Comparison of ENCODE assay signal across 8 mouse cellular contexts in the genomic region with DNA sequence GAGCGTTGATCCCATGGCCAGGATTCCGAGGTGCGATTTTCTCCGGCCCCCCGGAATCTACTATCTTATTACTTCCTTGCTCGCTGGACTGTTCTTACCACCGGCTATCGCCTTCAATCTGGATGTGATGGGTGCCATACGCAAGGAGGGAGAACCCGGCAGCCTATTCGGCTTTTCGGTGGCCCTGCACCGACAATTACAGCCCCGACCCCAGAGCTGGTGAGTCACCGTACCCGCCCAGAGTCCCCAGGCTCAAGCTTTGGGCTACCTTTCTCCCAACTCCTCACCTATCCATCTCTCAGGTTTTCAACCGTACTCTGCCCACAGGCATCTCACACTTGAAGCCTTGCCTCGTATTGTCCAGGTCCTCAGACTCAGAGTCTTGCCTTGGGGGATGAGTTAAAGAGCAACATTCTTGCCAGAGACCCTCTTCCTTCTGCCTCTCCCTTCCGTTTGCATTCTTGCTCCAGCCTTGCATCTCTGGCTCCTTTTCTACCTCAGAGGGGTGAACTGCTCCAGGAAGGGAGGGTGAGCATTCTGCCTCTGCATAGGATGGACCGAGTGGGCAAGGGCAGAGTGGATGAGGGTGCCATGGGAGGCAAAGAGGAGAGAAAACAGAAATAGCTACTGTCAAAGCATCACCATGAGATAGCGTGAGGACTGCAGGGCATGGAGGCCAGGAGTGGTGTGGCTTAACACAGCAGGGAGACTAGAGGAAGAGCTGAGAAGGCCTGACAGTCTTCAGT. TPM values are rescaled to one million over a fixed set of nuclear protein-coding genes. Genes with fewer than 3 reads are reported as not detected.
A peak's percentile ranks its signal among the peaks of the same experiment; 100 is the strongest.
DNase-seq lines count a peak whose midpoint lies in the region; ATAC-seq lines count a peak whose summit lies in the region.

No protein-coding gene starts in this region.

- H3K4me1 ChIP-seq in lung, embryonic 15.5 days, result peaks cover 21% of the 10 kb centered on the region
- H3K4me1 ChIP-seq in embryonic facial prominence, embryonic 12.5 days, result peaks cover 5% of the 10 kb centered on the region; the same call in 1 of the 2 replicates
- peaks cover 10% of the 10 kb centered on the region for H3K4me1 ChIP-seq in intestine, embryonic 15.5 days (replicated peaks)
- no peaks in the 10 kb centered on the region for H3K4me1 ChIP-seq in neural tube, embryonic 14.5 days (ENCODE audit: control insufficient read depth, insufficient read depth, low read length)

- no peak for ATAC-seq in lung, embryonic 15.5 days (ENCODE audit: borderline replicate concordance, extremely low read depth, low FRiP score, low TSS enrichment)
- no peak for ATAC-seq in embryonic facial prominence, embryonic 12.5 days (ENCODE audit: insufficient number of reproducible peaks, insufficient read depth, low FRiP score, low TSS enrichment)
- no peak for ATAC-seq in intestine, embryonic 15.5 days
- no peak for ATAC-seq in neural tube, embryonic 14.5 days (ENCODE audit: low read depth)

- H3K27ac ChIP-seq in lung, embryonic 15.5 days, result no peak overlapping the region
- H3K27ac ChIP-seq in embryonic facial prominence, embryonic 12.5 days, result no peak overlapping the region
- no peak overlapping the region for H3K27ac ChIP-seq in intestine, embryonic 15.5 days
- no peak overlapping the region for H3K27ac ChIP-seq in neural tube, embryonic 14.5 days (ENCODE audit: low read depth, low read length)

- no peaks in the 10 kb centered on the region for H3K9me3 ChIP-seq in lung, embryonic 15.5 days
- H3K9me3 ChIP-seq in embryonic facial prominence, embryonic 12.5 days, result no peaks in the 10 kb centered on the region
- H3K9me3 ChIP-seq in intestine, embryonic 15.5 days, result no peaks in the 10 kb centered on the region
- H3K9me3 ChIP-seq in neural tube, embryonic 14.5 days (ENCODE audit: control insufficient read depth, low read length), result no peaks in the 10 kb centered on the region

- H3K27me3 ChIP-seq in lung, embryonic 15.5 days, result peaks cover 58% of the 10 kb centered on the region
- peaks cover 56% of the 10 kb centered on the region for H3K27me3 ChIP-seq in embryonic facial prominence, embryonic 12.5 days
- peaks cover 46% of the 10 kb centered on the region for H3K27me3 ChIP-seq in intestine, embryonic 15.5 days (replicated peaks)
- peaks cover 20% of the 10 kb centered on the region for H3K27me3 ChIP-seq in neural tube, embryonic 14.5 days (ENCODE audit: control insufficient read depth, insufficient read depth, low read length)

- peak overlapping the region; percentile 42 for H3K4me3 ChIP-seq in lung, embryonic 15.5 days
- peak overlapping the region; percentile 40 for H3K4me3 ChIP-seq in embryonic facial prominence, embryonic 12.5 days
- peak overlapping the region; percentile 44 for H3K4me3 ChIP-seq in intestine, embryonic 15.5 days (replicated peaks)
- peak overlapping the region; percentile 37 for H3K4me3 ChIP-seq in neural tube, embryonic 14.5 days (ENCODE audit: low read depth, low read length)

- WGBS in lung, embryonic 15.5 days, result 6% methylated on average over 21 of the region's 21 CpGs
- 2% methylated on average over 21 of the region's 21 CpGs for whole genome bisulfite sequencing in embryonic facial prominence, embryonic 12.5 days
- WGBS in intestine, embryonic 15.5 days, result 7% methylated on average over 19 of the region's 21 CpGs
- WGBS in neural tube, embryonic 14.5 days, result 3% methylated on average over 21 of the region's 21 CpGs

- H3K4me2 ChIP-seq in lung, embryonic 15.5 days, result peak overlapping the region; percentile 74
- peak overlapping the region; percentile 68 for H3K4me2 ChIP-seq in embryonic facial prominence, embryonic 12.5 days (replicated peaks)
- H3K4me2 ChIP-seq in intestine, embryonic 15.5 days (replicated peaks), result peak overlapping the region; percentile 88
- peak overlapping the region; percentile 68 for H3K4me2 ChIP-seq in neural tube, embryonic 14.5 days (ENCODE audit: low read depth, low read length)

- no peaks in the 10 kb centered on the region for H3K36me3 ChIP-seq in lung, embryonic 15.5 days
- no peaks in the 10 kb centered on the region for H3K36me3 ChIP-seq in embryonic facial prominence, embryonic 12.5 days
- H3K36me3 ChIP-seq in intestine, embryonic 15.5 days, result no peaks in the 10 kb centered on the region
- H3K36me3 ChIP-seq in neural tube, embryonic 14.5 days (ENCODE audit: control insufficient read depth, insufficient read depth, low read length), result no peaks in the 10 kb centered on the region

- no peak for DNase-seq in lung, postnatal 10 days
- DNase-seq in testis, postnatal 10 days (ENCODE audit: low spot score), result no peak
- no peak for DNase-seq in adrenal gland, postnatal 25 days
- no peak for DNase-seq in gastrocnemius, postnatal 25 days

- peak overlapping the region; percentile 18 for H3K9ac ChIP-seq in lung, embryonic 15.5 days
- peak overlapping the region; percentile 42 for H3K9ac ChIP-seq in embryonic facial prominence, embryonic 12.5 days
- peak overlapping the region; percentile 37 for H3K9ac ChIP-seq in intestine, embryonic 15.5 days
- H3K9ac ChIP-seq in neural tube, embryonic 14.5 days (replicated peaks; ENCODE audit: low read depth, low read length), result peak overlapping the region; percentile 46

RNA-seq across cellular contexts. Expression of a gene that starts 0.5 kb away (rescaled TPM):
- polyA plus RNA-seq in lung, embryonic 15.5 days (2015; fragmentation: Nextera tagmentation; extraction: Ambion mirVana), result 5.0 TPM in 2 replicates
- polyA plus RNA-seq in embryonic facial prominence, embryonic 12.5 days (2016; fragmentation: Nextera tagmentation; extraction: Ambion mirVana), result 5.2 TPM in 2 replicates
- 2.9 and 3.8 TPM in 2 replicates for polyA plus RNA-seq in intestine, embryonic 15.5 days (2015; fragmentation: Nextera tagmentation; extraction: Ambion mirVana)
- 3.3 and 10.3 TPM in 2 replicates for polyA plus RNA-seq in neural tube, embryonic 14.5 days (2014; fragmentation: Nextera tagmentation; extraction: Ambion mirVana)
- 9.6 and 10.2 TPM in 2 replicates for total RNA-seq in adrenal gland, postnatal 25 days (2021)
- total RNA-seq in gastrocnemius, postnatal 25 days (2021), result 10 to 100 TPM; 63.5 to 67.3 TPM

RNA-seq across cellular contexts. Expression of a gene that starts 10.3 kb away (rescaled TPM):
- polyA plus RNA-seq in lung, embryonic 15.5 days (2015; fragmentation: Nextera tagmentation; extraction: Ambion mirVana), result 186 and 195 TPM in 2 replicates
- 210 and 215 TPM in 2 replicates for polyA plus RNA-seq in embryonic facial prominence, embryonic 12.5 days (2016; fragmentation: Nextera tagmentation; extraction: Ambion mirVana)
- 194 and 203 TPM in 2 replicates for polyA plus RNA-seq in intestine, embryonic 15.5 days (2015; fragmentation: Nextera tagmentation; extraction: Ambion mirVana)
- 258 and 280 TPM in 2 replicates for polyA plus RNA-seq in neural tube, embryonic 14.5 days (2014; fragmentation: Nextera tagmentation; extraction: Ambion mirVana)
- 189 and 195 TPM in 2 replicates for total RNA-seq in adrenal gland, postnatal 25 days (2021)
- total RNA-seq in gastrocnemius, postnatal 25 days (2021), result 100 to 1,000 TPM; 152 to 165 TPM

RNA-seq across cellular contexts. Expression of a gene that starts 11.5 kb away (rescaled TPM):
- 12.5 and 17.3 TPM in 2 replicates for polyA plus RNA-seq in lung, embryonic 15.5 days (2015; fragmentation: Nextera tagmentation; extraction: Ambion mirVana)
- 14.2 and 14.7 TPM in 2 replicates for polyA plus RNA-seq in embryonic facial prominence, embryonic 12.5 days (2016; fragmentation: Nextera tagmentation; extraction: Ambion mirVana)
- 11.7 and 12.0 TPM in 2 replicates for polyA plus RNA-seq in intestine, embryonic 15.5 days (2015; fragmentation: Nextera tagmentation; extraction: Ambion mirVana)
- 18.4 and 19.7 TPM in 2 replicates for polyA plus RNA-seq in neural tube, embryonic 14.5 days (2014; fragmentation: Nextera tagmentation; extraction: Ambion mirVana)
- total RNA-seq in adrenal gland, postnatal 25 days (2021), result 7.7 and 15.9 TPM in 2 replicates
- 1 to 10 TPM; 4.3 to 4.7 TPM for total RNA-seq in gastrocnemius, postnatal 25 days (2021)

RNA-seq across cellular contexts. Expression of a gene that starts 26.6 kb away (rescaled TPM):
- not detected in 2 replicates for polyA plus RNA-seq in lung, embryonic 15.5 days (2015; fragmentation: Nextera tagmentation; extraction: Ambion mirVana)
- 0.13 TPM in 1 of 2 replicates, not detected in the other for polyA plus RNA-seq in embryonic facial prominence, embryonic 12.5 days (2016; fragmentation: Nextera tagmentation; extraction: Ambion mirVana)
- polyA plus RNA-seq in intestine, embryonic 15.5 days (2015; fragmentation: Nextera tagmentation; extraction: Ambion mirVana), result 12.0 and 12.3 TPM in 2 replicates
- not detected in 2 replicates for polyA plus RNA-seq in neural tube, embryonic 14.5 days (2014; fragmentation: Nextera tagmentation; extraction: Ambion mirVana)
- 5.7 TPM in 1 of 2 replicates, not detected in the other for total RNA-seq in adrenal gland, postnatal 25 days (2021)
- under 1 TPM in 1 of 2 experiments, not detected in 1; 0.23 TPM for total RNA-seq in gastrocnemius, postnatal 25 days (2021)

RNA-seq across cellular contexts. Expression of a gene that starts 33.4 kb away (rescaled TPM):
- polyA plus RNA-seq in lung, embryonic 15.5 days (2015; fragmentation: Nextera tagmentation; extraction: Ambion mirVana), result 552 and 585 TPM in 2 replicates
- 459 and 465 TPM in 2 replicates for polyA plus RNA-seq in embryonic facial prominence, embryonic 12.5 days (2016; fragmentation: Nextera tagmentation; extraction: Ambion mirVana)
- polyA plus RNA-seq in intestine, embryonic 15.5 days (2015; fragmentation: Nextera tagmentation; extraction: Ambion mirVana), result 708 and 725 TPM in 2 replicates
- polyA plus RNA-seq in neural tube, embryonic 14.5 days (2014; fragmentation: Nextera tagmentation; extraction: Ambion mirVana), result 146 and 210 TPM in 2 replicates
- 238 and 302 TPM in 2 replicates for total RNA-seq in adrenal gland, postnatal 25 days (2021)
- total RNA-seq in gastrocnemius, postnatal 25 days (2021), result 100 to 1,000 TPM; 103 to 142 TPM
